Mouse (Mus musculus): ENCODE data around the gene Disc1. TPM values are rescaled to one million over a fixed set of nuclear protein-coding genes. Genes with fewer than 3 reads are reported as not detected.

The Disc1 gene
- polyA plus RNA-seq, 1 experiment from 2014 or later, result 2.2 TPM

- no peaks in the 10 kb centered on the region for H3K4me1 ChIP-seq (ENCODE audit: control insufficient read depth, insufficient read depth, low read length)
- no peaks in the 10 kb centered on the region for H3K36me3 ChIP-seq (ENCODE audit: control insufficient read depth, insufficient read depth, low read length)
- WGBS, result 74% methylated on average over 10 of the region's 10 CpGs
- no peak overlapping the region for H3K27ac ChIP-seq (ENCODE audit: low read depth, low read length)
- ATAC-seq (ENCODE audit: low FRiP score, low TSS enrichment), result no peak
- no peak overlapping the region for H3K4me3 ChIP-seq (ENCODE audit: low read length)
- H3K4me2 ChIP-seq (replicated peaks; ENCODE audit: low read depth, low read length), result no peak overlapping the region
- H3K9ac ChIP-seq (ENCODE audit: low read depth, low read length), result no peak overlapping the region
- no peaks in the 10 kb centered on the region for H3K9me3 ChIP-seq (ENCODE audit: control insufficient read depth, low read length)
- peaks cover 14% of the 10 kb centered on the region; the same call in 1 of the 2 replicates for H3K27me3 ChIP-seq (ENCODE audit: control insufficient read depth, insufficient read depth, low read length)
Measured at GRCm38 (mm10) chr8:125163491-125163890, 109.5 kb downstream of the Disc1 start.

DNA sequence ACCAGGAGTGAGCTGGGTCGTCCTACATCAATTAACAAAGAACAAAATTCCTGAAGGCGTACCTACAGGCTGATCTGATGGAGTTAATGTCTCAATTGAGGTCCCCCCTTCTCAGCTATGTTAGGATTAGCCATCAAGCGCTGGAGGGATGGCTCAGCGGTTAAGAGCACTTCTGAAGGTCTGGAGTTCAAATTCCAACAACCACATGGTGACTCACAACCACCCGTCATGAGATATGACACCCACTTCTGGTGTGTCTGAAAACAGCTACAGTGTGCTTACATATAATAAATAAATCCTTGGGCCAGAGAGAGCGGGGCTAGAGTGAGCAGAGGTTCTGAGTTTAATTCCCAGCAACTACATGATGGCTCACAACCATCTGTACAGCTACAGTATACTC is 109.9 kb downstream of the Disc1 start:
- ATAC-seq (ENCODE audit: low FRiP score, low TSS enrichment), result no peak
- Histone ChIP-seq H3K36me3 (ENCODE audit: control insufficient read depth, insufficient read depth, low read length) (no peaks in the 10 kb centered on the region), H3K4me1 (ENCODE audit: control insufficient read depth, insufficient read depth, low read length) (no peaks in the 10 kb centered on the region), H3K9me3 (ENCODE audit: control insufficient read depth, low read length) (no peaks in the 10 kb centered on the region), H3K27me3 (ENCODE audit: control insufficient read depth, insufficient read depth, low read length) (peaks cover 10% of the 10 kb centered on the region; the same call in 1 of the 2 replicates), H3K9ac (ENCODE audit: low read depth, low read length) (no peak overlapping the region), H3K27ac (ENCODE audit: low read depth, low read length) (no peak overlapping the region), H3K4me3 (ENCODE audit: low read length) (no peak overlapping the region), H3K4me2 (replicated peaks; ENCODE audit: low read depth, low read length) (no peak overlapping the region)
- 88% methylated on average over 6 of the region's 6 CpGs for WGBS

DNA sequence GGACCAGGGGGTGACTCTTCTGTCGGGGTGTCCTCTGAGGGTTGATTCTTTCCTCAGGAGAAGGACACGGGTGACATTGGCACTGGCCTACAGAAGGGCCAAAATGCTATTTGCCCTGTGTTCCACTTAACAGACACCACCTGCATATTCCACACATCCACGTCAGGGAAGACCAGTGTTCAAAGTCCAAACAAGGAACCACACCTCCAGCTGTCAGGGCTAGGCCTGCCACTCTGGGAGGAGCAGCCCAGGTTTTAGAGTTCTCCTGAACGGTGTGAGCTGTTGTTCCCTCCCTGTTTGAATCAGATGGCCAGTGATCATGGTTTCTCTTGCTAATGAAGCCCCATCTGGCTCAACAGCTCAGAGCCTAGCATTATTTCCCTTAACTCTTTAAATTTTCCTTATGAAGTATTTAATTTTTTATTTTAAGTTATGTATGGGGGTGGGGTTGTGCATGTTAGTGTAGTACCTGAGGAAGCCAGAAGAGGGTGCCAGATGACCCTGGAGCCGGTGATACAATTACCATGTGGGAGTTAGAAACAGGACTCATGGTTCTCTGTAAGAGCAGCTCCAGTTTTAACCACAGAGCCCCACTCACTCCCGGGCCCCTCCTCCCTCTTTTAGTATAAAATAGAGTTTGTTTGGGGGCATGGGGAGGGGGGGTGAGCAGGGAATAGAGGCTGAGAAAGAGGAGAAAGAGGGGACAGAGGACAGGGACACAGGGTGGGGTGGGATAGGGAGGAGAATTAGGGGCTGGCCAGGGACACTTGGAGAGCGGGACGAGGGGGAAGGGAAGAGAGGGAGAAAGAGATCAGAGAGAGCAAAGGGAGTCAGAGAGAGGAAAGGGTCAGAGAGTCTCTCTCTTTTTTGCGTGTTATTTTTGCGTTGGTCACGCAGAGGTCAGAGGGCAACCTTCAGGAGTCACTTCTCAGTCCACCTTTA is 111.8 kb downstream of the Disc1 start:
- no peak overlapping the region for H3K9ac ChIP-seq (ENCODE audit: low read depth, low read length)
- ATAC-seq (ENCODE audit: low FRiP score, low TSS enrichment), result peak; percentile 61; the same call in 1 of the 2 replicates
- no peaks in the 10 kb centered on the region for H3K4me1 ChIP-seq (ENCODE audit: control insufficient read depth, insufficient read depth, low read length)
- H3K9me3 ChIP-seq (ENCODE audit: control insufficient read depth, low read length), result no peaks in the 10 kb centered on the region
- no peak overlapping the region for H3K4me3 ChIP-seq (ENCODE audit: low read length)
- no peaks in the 10 kb centered on the region for H3K36me3 ChIP-seq (ENCODE audit: control insufficient read depth, insufficient read depth, low read length)
- no peak overlapping the region for H3K4me2 ChIP-seq (replicated peaks; ENCODE audit: low read depth, low read length)
- 69% methylated on average over 11 of the region's 11 CpGs for WGBS
- no peak overlapping the region for H3K27ac ChIP-seq (ENCODE audit: low read depth, low read length)
- peaks cover 4% of the 10 kb centered on the region; the same call in 1 of the 2 replicates for H3K27me3 ChIP-seq (ENCODE audit: control insufficient read depth, insufficient read depth, low read length)

GRCm38 (mm10) chr8:125166545-125166944 is 112.5 kb downstream of the Disc1 start:
- Histone ChIP-seq H3K4me2 (replicated peaks; ENCODE audit: low read depth, low read length) (no peak overlapping the region), H3K4me1 (ENCODE audit: control insufficient read depth, insufficient read depth, low read length) (no peaks in the 10 kb centered on the region), H3K9ac (ENCODE audit: low read depth, low read length) (no peak overlapping the region), H3K4me3 (ENCODE audit: low read length) (no peak overlapping the region), H3K9me3 (ENCODE audit: control insufficient read depth, low read length) (no peaks in the 10 kb centered on the region), H3K27ac (ENCODE audit: low read depth, low read length) (no peak overlapping the region), H3K27me3 (ENCODE audit: control insufficient read depth, insufficient read depth, low read length) (peaks cover 3% of the 10 kb centered on the region; the same call in 1 of the 2 replicates), H3K36me3 (ENCODE audit: control insufficient read depth, insufficient read depth, low read length) (no peaks in the 10 kb centered on the region)
- WGBS, result 87% methylated on average over 6 of the region's 6 CpGs
- no peak for ATAC-seq (ENCODE audit: low FRiP score, low TSS enrichment)

- no peak for ATAC-seq (ENCODE audit: low FRiP score, low TSS enrichment)
Measured at GRCm38 (mm10) chr8:125166988-125167387, 113.0 kb downstream of the Disc1 start.

GRCm38 (mm10) chr8:125169628-125170027 is 115.6 kb downstream of the Disc1 start:
- Histone ChIP-seq H3K9ac (ENCODE audit: low read depth, low read length) (no peak overlapping the region), H3K27me3 (ENCODE audit: control insufficient read depth, insufficient read depth, low read length) (no peaks in the 10 kb centered on the region), H3K4me3 (ENCODE audit: low read length) (no peak overlapping the region), H3K9me3 (ENCODE audit: control insufficient read depth, low read length) (no peaks in the 10 kb centered on the region), H3K36me3 (ENCODE audit: control insufficient read depth, insufficient read depth, low read length) (no peaks in the 10 kb centered on the region), H3K27ac (ENCODE audit: low read depth, low read length) (no peak overlapping the region), H3K4me2 (replicated peaks; ENCODE audit: low read depth, low read length) (no peak overlapping the region), H3K4me1 (ENCODE audit: control insufficient read depth, insufficient read depth, low read length) (no peaks in the 10 kb centered on the region)
- ATAC-seq (ENCODE audit: low FRiP score, low TSS enrichment), result no peak
- WGBS, result 52% methylated on average over 3 of the region's 3 CpGs

More at GRCm38 (mm10) chr8:125166988-125167387, 113.0 kb downstream of the Disc1 start:
- no peak overlapping the region for H3K4me2 ChIP-seq (replicated peaks; ENCODE audit: low read depth, low read length)
- H3K4me3 ChIP-seq (ENCODE audit: low read length), result no peak overlapping the region
- no peak overlapping the region for H3K27ac ChIP-seq (ENCODE audit: low read depth, low read length)
- H3K9me3 ChIP-seq (ENCODE audit: control insufficient read depth, low read length), result no peaks in the 10 kb centered on the region
- no peaks in the 10 kb centered on the region for H3K36me3 ChIP-seq (ENCODE audit: control insufficient read depth, insufficient read depth, low read length)
- WGBS, result 89% methylated on average over 9 of the region's 9 CpGs
- no peak overlapping the region for H3K9ac ChIP-seq (ENCODE audit: low read depth, low read length)
- no peaks in the 10 kb centered on the region for H3K27me3 ChIP-seq (ENCODE audit: control insufficient read depth, insufficient read depth, low read length)
- H3K4me1 ChIP-seq (ENCODE audit: control insufficient read depth, insufficient read depth, low read length), result no peaks in the 10 kb centered on the region

DNA sequence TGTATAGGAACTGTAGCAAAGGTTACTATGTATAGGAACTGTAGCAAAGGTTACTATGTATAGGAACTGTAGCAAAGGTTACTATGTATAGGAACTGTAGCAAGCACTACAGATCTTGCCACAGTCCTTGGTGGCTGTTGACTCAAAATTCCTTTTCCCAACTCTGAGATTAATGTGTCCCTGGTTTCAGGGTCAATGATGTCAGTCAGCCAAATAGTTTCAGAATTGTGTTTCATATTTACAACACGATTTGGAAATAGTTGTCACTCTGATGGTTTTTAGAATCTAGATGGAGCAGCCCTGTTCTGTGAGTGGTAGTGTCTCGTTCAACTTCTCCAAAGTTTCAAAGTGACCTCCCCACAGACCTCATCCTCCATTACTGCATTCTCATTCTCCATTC is 117.5 kb downstream of the Disc1 start:
- Histone ChIP-seq H3K36me3 (ENCODE audit: control insufficient read depth, insufficient read depth, low read length) (no peaks in the 10 kb centered on the region), H3K27ac (ENCODE audit: low read depth, low read length) (no peak overlapping the region), H3K9me3 (ENCODE audit: control insufficient read depth, low read length) (no peaks in the 10 kb centered on the region), H3K4me3 (ENCODE audit: low read length) (no peak overlapping the region), H3K27me3 (ENCODE audit: control insufficient read depth, insufficient read depth, low read length) (no peaks in the 10 kb centered on the region), H3K9ac (ENCODE audit: low read depth, low read length) (no peak overlapping the region), H3K4me1 (ENCODE audit: control insufficient read depth, insufficient read depth, low read length) (no peaks in the 10 kb centered on the region), H3K4me2 (replicated peaks; ENCODE audit: low read depth, low read length) (no peak overlapping the region)
- 83% methylated on average over 2 of the region's 2 CpGs for WGBS
- no peak for ATAC-seq (ENCODE audit: low FRiP score, low TSS enrichment)

DNA sequence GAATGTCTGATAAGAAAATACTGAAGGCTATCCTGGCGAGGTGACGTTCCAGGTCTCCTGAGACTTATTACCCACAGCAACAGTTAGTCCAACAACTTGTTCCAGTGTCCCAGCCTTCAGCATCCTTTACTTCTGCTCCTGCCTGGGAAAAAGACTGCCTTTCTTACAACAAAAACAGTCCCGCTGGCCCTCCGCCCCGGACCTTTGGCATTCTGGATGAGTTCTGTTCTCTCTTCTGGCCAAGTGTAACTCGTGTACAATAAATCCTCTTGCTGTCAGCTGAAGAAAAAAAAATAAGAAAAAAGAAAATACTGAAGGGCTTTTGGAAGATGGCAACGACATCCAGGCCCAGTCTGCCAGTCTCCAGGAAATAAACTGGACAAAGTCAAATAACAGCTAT is 120.2 kb downstream of the Disc1 start:
- WGBS, result 36% methylated on average over 7 of the region's 7 CpGs
- Histone ChIP-seq H3K9me3 (ENCODE audit: control insufficient read depth, low read length) (no peaks in the 10 kb centered on the region), H3K36me3 (ENCODE audit: control insufficient read depth, insufficient read depth, low read length) (no peaks in the 10 kb centered on the region), H3K27ac (ENCODE audit: low read depth, low read length) (no peak overlapping the region), H3K27me3 (ENCODE audit: control insufficient read depth, insufficient read depth, low read length) (no peaks in the 10 kb centered on the region), H3K4me3 (ENCODE audit: low read length) (no peak overlapping the region), H3K4me2 (replicated peaks; ENCODE audit: low read depth, low read length) (no peak overlapping the region), H3K4me1 (ENCODE audit: control insufficient read depth, insufficient read depth, low read length) (no peaks in the 10 kb centered on the region), H3K9ac (ENCODE audit: low read depth, low read length) (no peak overlapping the region)
- ATAC-seq (ENCODE audit: low FRiP score, low TSS enrichment), result no peak

GRCm38 (mm10) chr8:125174851-125175250 is 120.9 kb downstream of the Disc1 start:
- H3K4me1 ChIP-seq (ENCODE audit: control insufficient read depth, insufficient read depth, low read length), result no peaks in the 10 kb centered on the region
- no peaks in the 10 kb centered on the region for H3K36me3 ChIP-seq (ENCODE audit: control insufficient read depth, insufficient read depth, low read length)
- 56% methylated on average over 4 of the region's 4 CpGs for WGBS
- H3K27ac ChIP-seq (ENCODE audit: low read depth, low read length), result no peak overlapping the region
- H3K4me2 ChIP-seq (replicated peaks; ENCODE audit: low read depth, low read length), result no peak overlapping the region
- no peaks in the 10 kb centered on the region for H3K9me3 ChIP-seq (ENCODE audit: control insufficient read depth, low read length)
- no peak overlapping the region for H3K4me3 ChIP-seq (ENCODE audit: low read length)
- no peak overlapping the region for H3K9ac ChIP-seq (ENCODE audit: low read depth, low read length)
- ATAC-seq (ENCODE audit: low FRiP score, low TSS enrichment), result no peak
- no peaks in the 10 kb centered on the region for H3K27me3 ChIP-seq (ENCODE audit: control insufficient read depth, insufficient read depth, low read length)

All from kidney, embryonic 14.5 days (tissue).